Mouse (Mus musculus) lung, adult 2 months (tissue): ENCODE results near the gene Actr5. TPM values are rescaled to one million over a fixed set of nuclear protein-coding genes. Genes with fewer than 3 reads are reported as not detected.
A peak's percentile ranks its signal among the peaks of the same experiment; 100 is the strongest.

ENCODE experiments used
- DNase-seq: peaks from one replicate; pipeline ENCODE4 v3.0.0; 2022
- H3K4me1 ChIP-seq: fragments of 200-500 bp; 2 replicates; pipeline ENCODE4 v1.6.1; 2011; ENCODE audit warnings: low read length; ENCODE audit not compliant: control insufficient read depth, insufficient read depth
- H3K4me3 ChIP-seq: fragments of 200-500 bp; replicated peaks from 2 replicates; pipeline ENCODE3; 2011; ENCODE audit warnings: low read depth, mild to moderate bottlenecking, control low read depth, low read length; ENCODE audit errors: extremely low read depth
- CTCF ChIP-seq: fragments of 200-500 bp; IDR thresholded peaks from 2 replicates; pipeline ENCODE4 v1.5.1; 2011; ENCODE audit warnings: mild to moderate bottlenecking, low read length, control low read depth; ENCODE audit not compliant: insufficient read depth
- POLR2A ChIP-seq: fragments of 200-500 bp; IDR thresholded peaks from 2 replicates; pipeline ENCODE4 v1.6.1; 2011; ENCODE audit warnings: low read depth, mild to moderate bottlenecking, control low read depth, low read length, borderline replicate concordance; ENCODE audit errors: extremely low read depth
- WGBS: fragments of 180-500 bp; shearing (Covaris S2); methylation state at CpG from one replicate; pipeline ENCODE4 v1.1.7; 2018; 5-methylcytosine and 5-hydroxymethylcytosine counted together
- polyA plus RNA-seq: library from polyadenylated mRNA; depleted of rRNA; stranded (reverse); fragments of >200 nt; gene quantifications from 2 replicates; pipeline ENCODE4 v1.2.3, GENCODE M21; 2012

Actr5 gene
- polyA plus RNA-seq, 1 experiment: 9.0 TPM

GRCm38 (mm10) chr2:158596803-158597202 is 27.9 kb upstream of the Actr5 start:
- TF ChIP-seq CTCF (no peak), POLR2A (no peak)
- no peak overlapping the region for H3K4me3 ChIP-seq
- no peak for DNase-seq
- H3K4me1 ChIP-seq: no peaks in the 10 kb centered on the region
- WGBS: 55% methylated on average over 1 of the region's 1 CpGs

- 17% methylated on average over 3 of the region's 3 CpGs for WGBS
- no peak overlapping the region for H3K4me3 ChIP-seq
- H3K4me1 ChIP-seq: no peaks in the 10 kb centered on the region
- DNase-seq: no peak
- TF ChIP-seq POLR2A (no peak), CTCF (no peak)
These were observed 24.2 kb upstream of the Actr5 start for GRCm38 (mm10) chr2:158600517-158600916.

- no peak for DNase-seq
- Histone ChIP-seq H3K4me3 (no peak overlapping the region), H3K4me1 (no peaks in the 10 kb centered on the region)
- TF ChIP-seq CTCF (no peak), POLR2A (no peak)
- 71% methylated on average over 1 of the region's 1 CpGs for WGBS
These were observed 23.4 kb upstream of the Actr5 start for GRCm38 (mm10) chr2:158601326-158601725.

- Histone ChIP-seq H3K4me1 (no peaks in the 10 kb centered on the region), H3K4me3 (no peak overlapping the region)
- no peak for DNase-seq
- 27% methylated on average over 15 of the region's 15 CpGs for WGBS
- TF ChIP-seq POLR2A: no peak
- TF ChIP-seq CTCF: no peak
These were observed 22.0 kb upstream of the Actr5 start for GRCm38 (mm10) chr2:158602663-158603062.

- H3K4me1 ChIP-seq: no peaks in the 10 kb centered on the region
- 9% methylated on average over 4 of the region's 4 CpGs for WGBS
- no peak for DNase-seq
- TF ChIP-seq CTCF: no peak
- TF ChIP-seq POLR2A: no peak
- no peak overlapping the region for H3K4me3 ChIP-seq
These were observed 18.1 kb upstream of the Actr5 start for GRCm38 (mm10) chr2:158606511-158606964.

GRCm38 (mm10) chr2:158609681-158610080 is 15.0 kb upstream of the Actr5 start:
- no peak for DNase-seq
- Histone ChIP-seq H3K4me3 (no peak overlapping the region), H3K4me1 (no peaks in the 10 kb centered on the region)
- TF ChIP-seq CTCF: no peak
- TF ChIP-seq POLR2A: no peak
- 2% methylated on average over 27 of the region's 27 CpGs for WGBS

GRCm38 (mm10) chr2:158610488-158611325 is 14.0 kb upstream of the Actr5 start, which contains the start of gene Slc32a1:
Gene Slc32a1, plus strand, starts transcription at chr2:158610767.
- Histone ChIP-seq H3K4me1 (no peaks in the 10 kb centered on the region), H3K4me3 (no peak within 1 kb of the TSS)
- WGBS: 3% methylated on average over 66 of the region's 77 CpGs
- TF ChIP-seq CTCF: no peak
- no peak for TF ChIP-seq POLR2A
- DNase-seq: no peak

GRCm38 (mm10) chr2:158611326-158611719 is 13.4 kb upstream of the Actr5 start:
- Histone ChIP-seq H3K4me1 (no peaks in the 10 kb centered on the region), H3K4me3 (no peak overlapping the region)
- DNase-seq: no peak
- WGBS: under 1% methylated on average over 30 of the region's 30 CpGs
- TF ChIP-seq POLR2A (no peak), CTCF (no peak)

GRCm38 (mm10) chr2:158611726-158612670 is 12.7 kb upstream of the Actr5 start:
- Histone ChIP-seq H3K4me3 (no peak overlapping the region), H3K4me1 (no peaks in the 10 kb centered on the region)
- TF ChIP-seq CTCF: no peak
- no peak for TF ChIP-seq POLR2A
- peak; percentile 17 for DNase-seq
- WGBS: 8% methylated on average over 30 of the region's 30 CpGs
